Mouse (Mus musculus): Measurements from ENCODE around the gene Cnr1. TPM values are rescaled to one million over a fixed set of nuclear protein-coding genes. Genes with fewer than 3 reads are reported as not detected.

Gene Cnr1
- polyA plus RNA-seq, 1 experiment: 0.67 TPM

DNA sequence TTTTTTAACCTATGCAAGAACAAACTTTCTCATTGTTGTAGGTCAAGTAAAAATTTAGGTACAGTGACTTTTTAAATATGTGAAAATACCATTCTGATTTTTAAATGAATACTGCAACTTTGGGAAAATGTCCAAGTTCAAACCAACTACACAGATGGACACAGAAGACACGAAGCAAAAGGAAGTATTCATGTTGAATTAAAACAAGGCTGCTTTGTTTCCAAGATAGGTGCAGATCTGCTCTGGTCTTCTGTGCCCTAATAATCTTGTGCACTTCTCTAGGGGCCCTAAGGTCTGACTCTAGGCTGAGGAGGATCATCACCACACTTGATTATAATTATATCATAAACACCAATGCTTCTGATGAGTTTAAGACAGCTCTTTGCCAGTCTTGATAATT, 4.1 kb downstream of the Cnr1 start:
- peaks cover 3% of the 10 kb centered on the region for H3K4me1 ChIP-seq (ENCODE audit: control insufficient read depth, insufficient read depth, insufficient read length, low read length)
- peaks cover 21% of the 10 kb centered on the region for H3K27me3 ChIP-seq (ENCODE audit: control insufficient read depth, insufficient read depth, low read length)
- no peaks in the 10 kb centered on the region for H3K36me3 ChIP-seq (ENCODE audit: control insufficient read depth, insufficient read depth, low read length)
- no peak overlapping the region for H3K27ac ChIP-seq (ENCODE audit: insufficient read depth, low read depth, low read length)
- no peak overlapping the region for H3K4me3 ChIP-seq (ENCODE audit: low read depth, low read length)
- 31% methylated on average over 1 of the region's 1 CpGs for WGBS
- TF ChIP-seq POLR2A (IDR thresholded peaks at IDR 0.05; ENCODE audit: low read depth, low read length): no peak
- no peak for TF ChIP-seq CTCF (IDR thresholded peaks at IDR 0.05; ENCODE audit: extremely low read depth, insufficient read length, insufficient replicate concordance, low read depth, low read length)

- 78% methylated on average over 8 of the region's 8 CpGs for WGBS
- Histone ChIP-seq H3K4me3 (ENCODE audit: low read depth, low read length) (no peak overlapping the region), H3K4me1 (ENCODE audit: control insufficient read depth, insufficient read depth, insufficient read length, low read length) (no peaks in the 10 kb centered on the region), H3K36me3 (ENCODE audit: control insufficient read depth, insufficient read depth, low read length) (no peaks in the 10 kb centered on the region), H3K27me3 (ENCODE audit: control insufficient read depth, insufficient read depth, low read length) (no peaks in the 10 kb centered on the region), H3K27ac (ENCODE audit: insufficient read depth, low read depth, low read length) (no peak overlapping the region)
- TF ChIP-seq POLR2A (IDR thresholded peaks at IDR 0.05; ENCODE audit: low read depth, low read length): no peak
- TF ChIP-seq CTCF (IDR thresholded peaks at IDR 0.05; ENCODE audit: extremely low read depth, insufficient read length, insufficient replicate concordance, low read depth, low read length): no peak
Measured at GRCm38 (mm10) chr4:33931347-33931746, 7.0 kb downstream of the Cnr1 start.

DNA sequence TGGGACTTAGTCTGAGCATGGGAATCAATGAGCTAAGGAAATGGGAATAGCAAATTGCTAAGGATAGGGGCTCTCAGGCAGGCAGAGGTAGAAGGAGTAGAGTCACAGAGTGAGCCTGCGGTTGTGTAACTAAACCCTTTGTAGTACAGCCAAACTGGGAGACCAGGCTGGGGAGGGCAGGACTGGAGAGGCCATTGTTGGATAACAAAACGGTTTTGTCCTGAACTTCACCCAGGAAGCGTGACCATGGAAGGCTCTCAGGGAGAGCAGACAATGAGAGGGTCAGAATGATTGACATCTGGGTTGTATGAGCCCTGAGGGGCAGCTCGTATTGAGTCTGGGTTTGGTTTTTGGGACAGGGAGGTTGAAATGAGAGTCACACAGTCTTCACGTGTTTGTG, 17.2 kb downstream of the Cnr1 start:
- no peaks in the 10 kb centered on the region for H3K27me3 ChIP-seq (ENCODE audit: control insufficient read depth, insufficient read depth, low read length)
- H3K4me3 ChIP-seq (ENCODE audit: low read depth, low read length): no peak overlapping the region
- H3K36me3 ChIP-seq (ENCODE audit: control insufficient read depth, insufficient read depth, low read length): no peaks in the 10 kb centered on the region
- no peak for TF ChIP-seq CTCF (IDR thresholded peaks at IDR 0.05; ENCODE audit: extremely low read depth, insufficient read length, insufficient replicate concordance, low read depth, low read length)
- no peak for TF ChIP-seq POLR2A (IDR thresholded peaks at IDR 0.05; ENCODE audit: low read depth, low read length)
- 73% methylated on average over 5 of the region's 5 CpGs for WGBS
- no peak overlapping the region for H3K27ac ChIP-seq (ENCODE audit: insufficient read depth, low read depth, low read length)
- H3K4me1 ChIP-seq (ENCODE audit: control insufficient read depth, insufficient read depth, insufficient read length, low read length): no peaks in the 10 kb centered on the region

- WGBS: 92% methylated on average over 13 of the region's 13 CpGs
- TF ChIP-seq CTCF (IDR thresholded peaks at IDR 0.05; ENCODE audit: extremely low read depth, insufficient read length, insufficient replicate concordance, low read depth, low read length) (no peak), POLR2A (IDR thresholded peaks at IDR 0.05; ENCODE audit: low read depth, low read length) (no peak)
Measured at GRCm38 (mm10) chr4:33943936-33944335, 19.5 kb downstream of the Cnr1 start.

DNA sequence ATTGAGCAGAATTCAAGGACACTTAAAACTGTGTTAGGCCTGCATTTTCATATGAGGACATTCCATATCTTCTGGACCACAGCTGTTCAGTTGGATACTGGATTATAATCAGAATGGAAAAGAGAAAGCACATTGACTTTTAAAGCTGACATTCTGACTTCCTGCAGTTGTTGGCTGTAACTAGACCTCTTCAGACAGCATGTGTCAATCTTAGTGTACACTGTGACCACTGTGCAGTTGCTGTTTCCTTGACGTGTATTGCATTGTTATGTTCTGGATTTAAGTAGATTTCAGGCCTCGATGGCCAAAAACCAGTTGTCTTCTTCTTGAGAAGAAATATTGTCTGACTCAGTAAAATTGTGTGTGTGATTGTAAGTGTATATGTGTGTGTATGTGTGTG, 21.3 kb downstream of the Cnr1 start:
- H3K4me1 ChIP-seq (ENCODE audit: control insufficient read depth, insufficient read depth, insufficient read length, low read length): no peaks in the 10 kb centered on the region
- WGBS: 85% methylated on average over 2 of the region's 2 CpGs

More at GRCm38 (mm10) chr4:33943936-33944335, 19.5 kb downstream of the Cnr1 start:
- H3K27ac ChIP-seq (ENCODE audit: insufficient read depth, low read depth, low read length): no peak overlapping the region
- no peaks in the 10 kb centered on the region for H3K4me1 ChIP-seq (ENCODE audit: control insufficient read depth, insufficient read depth, insufficient read length, low read length)
- no peaks in the 10 kb centered on the region for H3K36me3 ChIP-seq (ENCODE audit: control insufficient read depth, insufficient read depth, low read length)
- no peaks in the 10 kb centered on the region for H3K27me3 ChIP-seq (ENCODE audit: control insufficient read depth, insufficient read depth, low read length)
- H3K4me3 ChIP-seq (ENCODE audit: low read depth, low read length): no peak overlapping the region

GRCm38 (mm10) chr4:33947584-33947983, 23.2 kb downstream of the Cnr1 start:
- Histone ChIP-seq H3K4me1 (ENCODE audit: control insufficient read depth, insufficient read depth, insufficient read length, low read length) (no peaks in the 10 kb centered on the region), H3K36me3 (ENCODE audit: control insufficient read depth, insufficient read depth, low read length) (no peaks in the 10 kb centered on the region), H3K27ac (ENCODE audit: insufficient read depth, low read depth, low read length) (no peak overlapping the region), H3K4me3 (ENCODE audit: low read depth, low read length) (no peak overlapping the region), H3K27me3 (ENCODE audit: control insufficient read depth, insufficient read depth, low read length) (no peaks in the 10 kb centered on the region)
- WGBS: 89% methylated on average over 3 of the region's 3 CpGs
- TF ChIP-seq CTCF (IDR thresholded peaks at IDR 0.05; ENCODE audit: extremely low read depth, insufficient read length, insufficient replicate concordance, low read depth, low read length): no peak
- TF ChIP-seq POLR2A (IDR thresholded peaks at IDR 0.05; ENCODE audit: low read depth, low read length): no peak

More for the DNA sequence above, 21.3 kb downstream of the Cnr1 start:
- Histone ChIP-seq H3K36me3 (ENCODE audit: control insufficient read depth, insufficient read depth, low read length) (no peaks in the 10 kb centered on the region), H3K4me3 (ENCODE audit: low read depth, low read length) (no peak overlapping the region), H3K27ac (ENCODE audit: insufficient read depth, low read depth, low read length) (no peak overlapping the region), H3K27me3 (ENCODE audit: control insufficient read depth, insufficient read depth, low read length) (no peaks in the 10 kb centered on the region)
- TF ChIP-seq POLR2A (IDR thresholded peaks at IDR 0.05; ENCODE audit: low read depth, low read length) (no peak), CTCF (IDR thresholded peaks at IDR 0.05; ENCODE audit: extremely low read depth, insufficient read length, insufficient replicate concordance, low read depth, low read length) (no peak)

GRCm38 (mm10) chr4:33957398-33957797, 33.0 kb downstream of the Cnr1 start:
- TF ChIP-seq POLR2A (IDR thresholded peaks at IDR 0.05; ENCODE audit: low read depth, low read length) (no peak), CTCF (IDR thresholded peaks at IDR 0.05; ENCODE audit: extremely low read depth, insufficient read length, insufficient replicate concordance, low read depth, low read length) (no peak)
- Histone ChIP-seq H3K4me3 (ENCODE audit: low read depth, low read length) (no peak overlapping the region), H3K27ac (ENCODE audit: insufficient read depth, low read depth, low read length) (no peak overlapping the region), H3K36me3 (ENCODE audit: control insufficient read depth, insufficient read depth, low read length) (no peaks in the 10 kb centered on the region), H3K4me1 (ENCODE audit: control insufficient read depth, insufficient read depth, insufficient read length, low read length) (no peaks in the 10 kb centered on the region), H3K27me3 (ENCODE audit: control insufficient read depth, insufficient read depth, low read length) (no peaks in the 10 kb centered on the region)
- WGBS: 80% methylated on average over 3 of the region's 3 CpGs

DNA sequence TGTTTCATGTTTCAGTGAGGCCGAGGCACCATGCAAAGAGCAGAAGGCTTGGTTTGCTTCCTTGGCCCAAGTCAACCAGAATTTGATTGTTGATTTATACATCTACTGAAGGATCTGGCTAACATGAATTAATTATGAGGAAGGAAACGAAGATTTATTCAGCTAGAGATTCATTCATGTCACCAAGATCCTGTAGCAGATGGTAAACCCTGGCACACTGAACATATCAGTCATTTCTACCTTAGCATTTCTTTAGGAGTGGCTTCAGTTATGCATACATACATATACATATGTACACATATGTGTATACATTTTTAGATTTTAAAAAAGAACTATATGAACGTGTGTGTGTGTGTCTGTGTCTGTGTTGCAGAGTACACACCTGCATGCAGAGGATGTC, 34.1 kb downstream of the Cnr1 start:
- TF ChIP-seq POLR2A (IDR thresholded peaks at IDR 0.05; ENCODE audit: low read depth, low read length) (no peak), CTCF (IDR thresholded peaks at IDR 0.05; ENCODE audit: extremely low read depth, insufficient read length, insufficient replicate concordance, low read depth, low read length) (no peak)
- WGBS: 72% methylated on average over 3 of the region's 3 CpGs

More for the DNA sequence above, 34.1 kb downstream of the Cnr1 start:
- Histone ChIP-seq H3K27ac (ENCODE audit: insufficient read depth, low read depth, low read length) (no peak overlapping the region), H3K36me3 (ENCODE audit: control insufficient read depth, insufficient read depth, low read length) (no peaks in the 10 kb centered on the region), H3K4me3 (ENCODE audit: low read depth, low read length) (no peak overlapping the region), H3K27me3 (ENCODE audit: control insufficient read depth, insufficient read depth, low read length) (no peaks in the 10 kb centered on the region), H3K4me1 (ENCODE audit: control insufficient read depth, insufficient read depth, insufficient read length, low read length) (no peaks in the 10 kb centered on the region)

Data from small intestine, adult 2 months (tissue).